Mouse (Mus musculus) embryonic facial prominence, embryonic 10.5 days (tissue): Measurements from ENCODE around the gene Olfr285. TPM values are rescaled to one million over a fixed set of nuclear protein-coding genes. Genes with fewer than 3 reads are reported as not detected.

Experiments
- DNase-seq: peaks from one replicate; pipeline ENCODE4 v3.0.0-alpha.2; 2017; ENCODE audit warnings: low spot score
- H3K27ac ChIP-seq: fragments of 300-500 bp; sonication (generic); replicated peaks from 2 replicates; pipeline ENCODE4 v1.5.1; 2016; ENCODE audit warnings: mild to moderate bottlenecking
- H3K27me3 ChIP-seq: fragments of 300-500 bp; sonication (generic); replicated peaks from 2 replicates; pipeline ENCODE4 v1.6.1; 2016; ENCODE audit warnings: low read depth, mild to moderate bottlenecking; ENCODE audit not compliant: poor library complexity, severe bottlenecking
- H3K36me3 ChIP-seq: fragments of 300-500 bp; sonication (generic); replicated peaks from 2 replicates; pipeline ENCODE4 v1.6.1; 2016; ENCODE audit warnings: mild to moderate bottlenecking, moderate library complexity
- H3K4me1 ChIP-seq: fragments of 300-500 bp; sonication (generic); 2 replicates; pipeline ENCODE4 v1.6.1; 2016
- H3K4me3 ChIP-seq: fragments of 300-500 bp; sonication (generic); 2 replicates; pipeline ENCODE4 v1.5.1; 2016; ENCODE audit warnings: mild to moderate bottlenecking, moderate library complexity
- H3K9me3 ChIP-seq: fragments of 300-500 bp; sonication (generic); 2 replicates; pipeline ENCODE4 v1.6.1; 2016; ENCODE audit warnings: mild to moderate bottlenecking
- WGBS: fragments of 180-500 bp; shearing (Covaris S2); methylation state at CpG from one replicate; pipeline ENCODE4 v1.1.7; 2016; 5-methylcytosine and 5-hydroxymethylcytosine counted together
- polyA plus RNA-seq: library from polyadenylated mRNA; unstranded; fragments of >200 nt; fragmentation: Nextera tagmentation; extraction: Ambion mirVana; gene quantifications from 2 replicates; pipeline ENCODE4 v1.2.1, GENCODE M21; 2016

The Olfr285 gene
- not detected in 2 replicates for polyA plus RNA-seq

DNA sequence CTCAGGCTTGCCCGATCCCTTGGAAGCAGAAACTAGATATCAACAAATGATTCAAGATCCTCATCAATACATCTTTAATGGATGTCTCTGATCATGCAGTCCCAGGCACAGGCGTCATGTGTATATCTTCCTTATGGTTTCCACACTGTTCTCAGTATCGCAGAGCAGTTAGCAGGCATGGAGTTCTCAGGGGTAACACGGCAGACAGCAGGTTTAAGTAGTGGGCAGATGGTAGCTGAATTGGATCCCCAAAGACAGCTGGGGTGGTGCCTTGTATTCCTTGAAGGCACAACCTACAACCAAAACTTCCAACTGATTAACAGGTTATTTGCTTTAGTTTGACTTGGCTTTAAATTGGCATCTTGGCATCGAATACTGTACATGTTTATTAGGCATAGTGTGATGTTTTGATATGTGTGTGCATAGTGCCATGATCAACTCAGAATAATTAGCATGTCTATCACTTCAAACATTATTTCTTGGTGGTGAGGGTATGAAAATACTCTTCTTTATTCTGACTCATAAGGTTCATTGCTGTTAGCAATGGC lies at the start of gene Olfr285:
Gene Olfr285 (minus strand): TSS at position 177 of the 548 bp plus-strand sequence.
- Histone ChIP-seq H3K4me3 (no peak within 1 kb of the TSS), H3K4me1 (no peaks in the 10 kb centered on the region), H3K27me3 (no peaks in the 10 kb centered on the region), H3K27ac (no peak within 1 kb of the TSS), H3K9me3 (no peaks in the 10 kb centered on the region), H3K36me3 (no peaks in the 10 kb centered on the region)
- 92% methylated on average over 5 of the region's 5 CpGs for WGBS
- DNase-seq, result no peak

DNA sequence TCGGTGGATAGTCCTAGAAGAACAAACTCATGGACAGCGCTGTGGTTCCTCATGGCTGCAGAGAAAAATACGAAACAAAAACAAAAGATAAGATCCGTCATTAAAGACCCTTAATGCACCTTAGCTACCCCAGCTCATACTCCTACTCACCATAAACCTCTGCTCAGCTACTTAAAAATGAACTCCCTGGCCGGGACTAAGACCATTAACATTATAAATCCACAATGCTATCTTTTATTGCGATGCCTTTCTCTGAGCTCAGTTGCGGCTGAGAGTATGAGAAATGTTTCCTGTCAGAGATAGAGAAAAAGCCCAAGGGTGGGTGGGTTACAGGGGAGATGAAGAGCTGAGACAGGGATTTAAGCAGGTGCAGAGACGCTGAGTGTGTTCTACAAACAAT lies 23.7 kb upstream of the Olfr285 start, which contains the start of gene Olfr284:
Gene Olfr284 (minus strand): TSS at position 101 of the 400 bp plus-strand sequence.
- Histone ChIP-seq H3K27ac (no peak within 1 kb of the TSS), H3K9me3 (no peaks in the 10 kb centered on the region), H3K4me3 (no peak within 1 kb of the TSS), H3K36me3 (no peaks in the 10 kb centered on the region), H3K27me3 (no peaks in the 10 kb centered on the region), H3K4me1 (no peaks in the 10 kb centered on the region)
- WGBS, result 95% methylated on average over 8 of the region's 8 CpGs
- DNase-seq, result no peak

- no peak for DNase-seq
- 59% methylated on average over 6 of the region's 6 CpGs for WGBS
- Histone ChIP-seq H3K27me3 (no peaks in the 10 kb centered on the region), H3K36me3 (no peaks in the 10 kb centered on the region), H3K4me3 (no peak overlapping the region), H3K4me1 (no peaks in the 10 kb centered on the region), H3K27ac (no peak overlapping the region), H3K9me3 (no peaks in the 10 kb centered on the region)
These were observed 1.4 kb downstream of the Olfr285 start for GRCm38 (mm10) chr15:98315703-98316102.

- Histone ChIP-seq H3K36me3 (no peaks in the 10 kb centered on the region), H3K9me3 (no peaks in the 10 kb centered on the region), H3K4me1 (peaks cover 10% of the 10 kb centered on the region), H3K27me3 (peaks cover 25% of the 10 kb centered on the region), H3K4me3 (peak within 1 kb of the TSS; percentile 80), H3K27ac (peak within 1 kb of the TSS; percentile 75)
- DNase-seq, result peak; percentile 39
- 1% methylated on average over 60 of the region's 60 CpGs for WGBS
These were observed 21.3 kb downstream of the Olfr285 start, which contains the start of gene Zfp641 for GRCm38 (mm10) chr15:98295628-98296551. TSS of gene Zfp641 (minus strand) at chr15:98296161.

DNA sequence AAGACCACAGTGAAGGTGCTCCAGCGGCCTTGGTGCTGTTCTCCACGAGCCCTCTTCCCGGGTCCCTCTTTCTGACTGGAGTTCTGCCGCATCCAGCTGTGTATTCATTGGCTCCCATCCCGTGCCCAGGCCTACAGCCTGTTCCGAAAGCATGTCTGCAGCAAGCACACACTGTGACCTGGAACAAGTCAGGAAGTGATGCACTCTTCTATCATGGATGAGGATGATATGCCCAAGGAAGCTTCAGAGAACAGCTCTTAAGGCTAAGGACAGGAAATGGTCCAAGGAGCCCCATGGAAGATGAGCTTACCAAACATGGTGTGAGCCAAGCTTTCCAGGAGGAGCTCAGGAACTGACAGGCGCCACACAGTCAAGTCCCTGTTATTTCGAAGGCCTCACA lies 23.5 kb downstream of the Olfr285 start:
- Histone ChIP-seq H3K4me1 (peaks cover 10% of the 10 kb centered on the region), H3K36me3 (no peaks in the 10 kb centered on the region), H3K4me3 (no peak overlapping the region), H3K27ac (no peak overlapping the region), H3K9me3 (no peaks in the 10 kb centered on the region), H3K27me3 (peaks cover 25% of the 10 kb centered on the region)
- WGBS, result 89% methylated on average over 8 of the region's 8 CpGs
- DNase-seq, result no peak

DNA sequence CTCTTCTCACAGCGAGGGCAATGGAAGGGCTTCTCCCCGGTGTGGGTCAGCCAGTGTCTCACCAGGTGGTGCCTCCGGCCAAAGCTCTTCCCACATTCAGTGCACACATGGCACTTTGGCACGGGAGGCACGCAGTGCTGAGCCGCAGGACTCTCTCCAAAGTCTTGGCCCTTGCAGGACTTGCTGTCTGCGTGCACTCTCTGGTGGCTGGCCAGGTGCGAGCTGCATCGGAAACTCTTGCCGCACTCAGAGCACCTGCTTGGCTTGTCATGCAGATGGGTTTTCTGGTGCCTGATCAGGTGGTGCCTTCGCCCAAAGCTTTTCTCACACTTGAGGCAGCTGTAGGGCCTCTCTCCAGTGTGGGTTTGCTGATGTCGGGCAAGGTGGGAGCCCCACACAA lies 28.6 kb downstream of the Olfr285 start:
- WGBS, result 71% methylated on average over 12 of the region's 12 CpGs
- Histone ChIP-seq H3K36me3 (no peaks in the 10 kb centered on the region), H3K27ac (no peak overlapping the region), H3K4me3 (no peak overlapping the region), H3K27me3 (0 out of 2 replicates have a peak, but pooled peaks cover 3% of the 10 kb centered on the region), H3K9me3 (no peaks in the 10 kb centered on the region), H3K4me1 (peaks cover 8% of the 10 kb centered on the region; the same call in 1 of the 2 replicates)
- DNase-seq, result no peak

- H3K27ac ChIP-seq, result no peak overlapping the region
- no peak overlapping the region for H3K4me3 ChIP-seq
- no peaks in the 10 kb centered on the region for H3K9me3 ChIP-seq
- H3K27me3 ChIP-seq, result 0 out of 2 replicates have a peak, but pooled peaks cover 3% of the 10 kb centered on the region
- 76% methylated on average over 7 of the region's 7 CpGs for WGBS
- H3K36me3 ChIP-seq, result no peaks in the 10 kb centered on the region
- no peak for DNase-seq
- H3K4me1 ChIP-seq, result peaks cover 8% of the 10 kb centered on the region; the same call in 1 of the 2 replicates
These were observed 30.7 kb downstream of the Olfr285 start for GRCm38 (mm10) chr15:98286418-98286817.

Other genes starting within 250 kb of the Olfr285 start
- gene Pfkm, start 224.8 kb downstream of the Olfr285 start, polyA plus RNA-seq, result 36.6 and 39.8 TPM in 2 replicates
- gene Senp1, start 223.6 kb downstream of the Olfr285 start, polyA plus RNA-seq, result 46.6 and 47.3 TPM in 2 replicates
- 38.0 and 43.2 TPM in 2 replicates for gene Asb8, start 151.7 kb downstream of the Olfr285 start, polyA plus RNA-seq
- gene Ccdc184, start 150.2 kb downstream of the Olfr285 start, polyA plus RNA-seq, result 2.1 and 2.5 TPM in 2 replicates
- gene Olfr288, start 121.8 kb downstream of the Olfr285 start, polyA plus RNA-seq, result not detected in 2 replicates
- not detected in 2 replicates for gene Gm44579, start 96.4 kb downstream of the Olfr285 start, polyA plus RNA-seq
- not detected in 2 replicates for gene Olfr287, start 96.3 kb downstream of the Olfr285 start, polyA plus RNA-seq
- not detected in 2 replicates for gene Olfr286, start 82.9 kb downstream of the Olfr285 start, polyA plus RNA-seq
- gene H1fnt, start 60.1 kb downstream of the Olfr285 start, polyA plus RNA-seq, result not detected in 2 replicates
- 0.44 and 0.52 TPM in 2 replicates for gene Zfp641, start 21.2 kb downstream of the Olfr285 start, polyA plus RNA-seq
- not detected in 2 replicates for gene Olfr284, start 23.6 kb upstream of the Olfr285 start, polyA plus RNA-seq
- not detected in 2 replicates for gene Olfr283, start 63.6 kb upstream of the Olfr285 start, polyA plus RNA-seq
- not detected in 2 replicates for gene Olfr282, start 113.9 kb upstream of the Olfr285 start, polyA plus RNA-seq
- not detected in 2 replicates for gene Olfr281, start 135.2 kb upstream of the Olfr285 start, polyA plus RNA-seq
- gene OR5BS1P, start 152.5 kb upstream of the Olfr285 start, polyA plus RNA-seq, result not detected in 2 replicates
- gene Lalba, start 165.4 kb upstream of the Olfr285 start, polyA plus RNA-seq, result 0.20 and 0.26 TPM in 2 replicates
- gene Olfr279, start 175.0 kb upstream of the Olfr285 start, polyA plus RNA-seq, result not detected in 2 replicates
- gene Kansl2, start 216.9 kb upstream of the Olfr285 start, polyA plus RNA-seq, result 151 and 152 TPM in 2 replicates